Mouse (Mus musculus) cerebellum, adult 9-11 months (tissue): Measurements from ENCODE around the gene Aadacl4.
"Not testable (repeated sequence)": the region's sequence is repeated elsewhere in the genome, so short reads cannot be mapped to it uniquely, and the experiment has no call there.

Source experiments
- DNase-seq: peaks from one replicate; pipeline ENCODE4 v3.0.0; 2022

Gene Aadacl4

DNA sequence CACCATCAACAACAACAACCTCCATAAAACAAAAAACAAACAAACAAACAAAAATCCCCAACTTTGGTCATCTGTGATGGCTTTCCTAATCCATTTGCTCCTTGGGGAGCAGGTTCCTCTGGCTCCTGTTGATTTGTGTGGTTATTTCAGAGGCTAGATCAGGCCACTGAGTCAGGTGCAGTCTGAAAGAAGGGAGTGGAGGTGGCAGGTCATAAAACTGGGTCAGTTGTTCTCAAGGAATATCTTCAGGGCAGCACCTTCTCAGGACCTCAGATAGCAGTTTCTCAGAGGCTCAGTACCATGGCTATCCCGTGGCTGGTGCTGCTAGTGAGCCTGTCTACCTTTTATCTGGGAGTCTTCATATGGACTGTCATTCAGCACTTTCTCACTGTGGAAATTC lies at the start of gene Aadacl4:
TSS of gene Aadacl4 (plus strand) at position 301 of the 400 bp plus-strand sequence.
- DNase-seq: no peak

DNA sequence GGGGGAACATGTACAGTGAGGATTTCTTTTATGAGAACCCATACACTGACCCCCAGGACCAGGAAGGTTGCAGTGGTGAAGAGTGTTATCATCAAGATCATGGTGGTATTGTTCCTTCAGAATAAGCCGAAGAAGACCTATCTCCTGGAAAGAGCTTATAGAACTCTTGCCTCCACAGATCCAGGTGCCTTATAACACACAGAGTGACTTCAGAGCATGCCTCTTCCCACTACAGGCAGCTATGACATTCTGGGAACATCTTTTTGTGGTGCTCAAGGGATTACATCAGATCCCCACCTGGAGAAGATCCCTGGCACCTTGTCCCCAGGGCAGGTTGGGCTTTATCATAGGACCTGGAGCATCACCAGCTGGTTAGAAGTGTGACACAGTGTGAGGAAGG lies 48.5 kb upstream of the Aadacl4 start, which contains the start of gene Gm13124:
TSS of gene Gm13124 (minus strand) at position 101 of the 400 bp plus-strand sequence.
- no peak for DNase-seq

DNA sequence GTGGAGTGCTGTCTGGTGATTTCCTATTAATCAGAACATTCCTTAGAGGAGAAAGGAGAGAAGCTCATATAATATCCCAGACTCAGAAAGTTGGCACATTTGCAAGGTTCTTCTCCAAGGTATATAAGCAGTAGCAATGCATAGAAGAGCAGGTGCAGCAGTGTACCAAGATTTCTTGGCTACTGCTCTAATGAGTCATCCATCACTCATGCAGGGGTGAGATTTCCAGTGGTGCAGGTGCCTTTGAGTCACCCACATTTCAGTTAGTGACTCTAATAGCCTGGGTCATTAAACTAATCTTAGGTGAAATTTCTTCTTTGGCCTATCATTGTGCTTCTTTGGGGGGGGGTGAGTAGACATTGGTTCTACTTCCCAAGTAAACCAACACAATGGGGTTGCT lies 45.8 kb upstream of the Aadacl4 start:
- DNase-seq: no peak

DNA sequence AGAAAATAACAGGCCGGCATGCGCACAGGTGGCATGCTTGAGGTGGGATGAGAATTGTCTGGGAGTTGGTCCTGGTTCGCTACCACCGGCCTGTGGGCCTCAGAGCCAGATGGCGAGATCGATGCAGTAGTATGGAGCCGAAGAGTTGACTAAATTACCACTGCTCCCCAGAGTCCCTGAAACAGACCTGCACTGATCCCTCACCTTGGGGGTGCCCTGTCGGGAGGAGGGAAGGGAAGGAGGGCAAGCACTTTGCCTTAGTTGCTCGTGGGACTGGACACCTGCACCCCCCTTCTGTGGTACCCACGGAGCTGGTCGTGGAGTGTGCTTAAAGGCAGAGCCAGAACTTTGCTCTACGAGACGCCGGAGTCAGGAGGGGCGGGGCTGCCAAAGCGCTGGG lies 27.3 kb upstream of the Aadacl4 start:
- not testable (repeated sequence) for DNase-seq

DNA sequence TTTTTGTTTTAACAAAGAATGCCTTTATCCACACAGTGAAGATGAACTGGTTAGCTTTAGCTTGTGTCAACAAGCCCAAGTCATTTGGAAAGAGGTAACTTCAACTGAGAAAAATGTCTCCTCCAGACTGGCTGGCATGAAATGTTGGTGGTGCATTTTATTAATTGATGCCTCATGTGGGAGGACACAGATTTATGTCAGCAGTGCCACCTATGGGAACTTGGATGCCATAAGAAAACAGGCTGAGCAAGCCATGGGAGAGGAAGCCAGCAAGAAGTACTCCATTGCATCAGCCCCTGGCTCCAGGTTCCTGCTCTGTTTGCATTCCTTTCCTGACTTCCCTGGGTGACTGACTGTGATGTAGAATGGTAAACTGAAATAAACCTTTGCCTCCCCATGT lies 20.7 kb upstream of the Aadacl4 start:
- DNase-seq: no peak

DNA sequence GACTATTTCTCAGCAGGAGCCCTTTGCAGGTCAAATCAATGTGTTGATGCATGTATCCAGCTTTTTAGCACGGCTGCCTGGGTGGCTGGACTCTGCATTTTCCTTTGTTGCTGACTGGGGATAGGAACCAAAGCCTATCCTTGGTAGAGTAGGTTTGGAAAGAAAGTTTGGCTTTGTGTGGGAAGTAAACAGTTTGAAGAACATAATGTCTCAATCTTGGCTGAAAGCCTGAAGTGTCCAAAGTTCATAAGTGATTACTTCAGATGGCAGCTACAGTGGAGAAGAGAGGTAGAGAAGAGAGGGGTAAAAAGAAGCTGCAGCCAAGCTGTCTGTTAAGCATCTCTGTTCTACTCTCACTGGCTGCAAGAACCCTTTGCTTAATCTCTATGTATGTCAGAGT lies 1.1 kb downstream of the Aadacl4 start:
- no peak for DNase-seq

DNA sequence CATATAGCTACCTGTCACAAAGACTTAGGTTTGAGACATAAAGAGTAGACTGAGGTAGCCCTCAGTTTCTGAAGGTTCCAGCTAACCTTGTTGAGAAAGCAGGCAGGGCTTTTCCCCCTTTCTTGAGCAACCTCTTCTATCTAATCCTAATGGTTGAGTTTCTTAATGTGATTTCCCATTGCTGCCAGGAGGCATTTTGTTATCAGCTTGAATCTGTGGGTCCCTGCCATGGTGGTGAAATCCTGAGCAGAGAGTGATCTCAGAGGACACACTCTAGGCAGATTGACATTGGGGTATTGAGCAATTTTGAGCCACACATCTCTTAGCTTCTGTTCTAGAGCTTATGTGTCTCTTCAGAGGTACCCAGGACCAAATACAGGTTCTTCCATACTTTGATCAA lies 24.8 kb downstream of the Aadacl4 start:
- no peak for DNase-seq
